Mouse (Mus musculus) c-Kit-negative CD71-positive TER-119-positive erythroid progenitor cells, embryonic 14.5 days (primary cell): ENCODE data around the gene Prdm10.

Experiments
- DNase-seq: peaks from one replicate; pipeline ENCODE4 v3.0.0-alpha.2; 2013; ENCODE audit warnings: low read depth, low spot score

The Prdm10 gene

GRCm38 (mm10) chr9:31363698-31364609 is 83.6 kb downstream of the Prdm10 start:
- no peak for DNase-seq

- no peak for DNase-seq
These were observed 84.7 kb downstream of the Prdm10 start for GRCm38 (mm10) chr9:31365086-31365485.

GRCm38 (mm10) chr9:31371740-31372139 is 91.4 kb downstream of the Prdm10 start:
- no peak for DNase-seq

GRCm38 (mm10) chr9:31376661-31377060 is 96.3 kb downstream of the Prdm10 start:
- no peak for DNase-seq

- DNase-seq: no peak
These were observed 104.6 kb downstream of the Prdm10 start for GRCm38 (mm10) chr9:31384786-31385499.

- DNase-seq: no peak
These were observed 105.1 kb downstream of the Prdm10 start for GRCm38 (mm10) chr9:31385500-31385869.

GRCm38 (mm10) chr9:31385947-31386354 is 105.6 kb downstream of the Prdm10 start, which contains the start of gene Nfrkb:
Gene Nfrkb, plus strand, starts transcription at chr9:31386192.
- DNase-seq: peak; percentile 88

GRCm38 (mm10) chr9:31386368-31387180 is 106.2 kb downstream of the Prdm10 start:
- DNase-seq: peak; percentile 22

- DNase-seq: no peak
These were observed 106.9 kb downstream of the Prdm10 start for GRCm38 (mm10) chr9:31387206-31387605.

GRCm38 (mm10) chr9:31400441-31400840 is 120.1 kb downstream of the Prdm10 start:
- peak; percentile 25 for DNase-seq

- no peak for DNase-seq
These were observed 124.0 kb downstream of the Prdm10 start for GRCm38 (mm10) chr9:31404311-31404710.

- DNase-seq: no peak
These were observed 124.9 kb downstream of the Prdm10 start for GRCm38 (mm10) chr9:31405217-31405616.

GRCm38 (mm10) chr9:31412165-31412564 is 131.8 kb downstream of the Prdm10 start:
- no peak for DNase-seq

- DNase-seq: no peak
These were observed 138.5 kb downstream of the Prdm10 start for GRCm38 (mm10) chr9:31418821-31419220.

GRCm38 (mm10) chr9:31422143-31422542 is 141.8 kb downstream of the Prdm10 start:
- peak; percentile 20 for DNase-seq

GRCm38 (mm10) chr9:31428971-31429370 is 148.6 kb downstream of the Prdm10 start:
- no peak for DNase-seq

GRCm38 (mm10) chr9:31430011-31430410 is 149.7 kb downstream of the Prdm10 start:
- DNase-seq: no peak
